Mouse (Mus musculus) regulatory T cell (primary cell): Measurements from ENCODE around the gene Crtc3.

Experiments used
- in situ Hi-C: fragments of 300-600 bp; cut with MboI, MseI; formaldehyde crosslinking; loops from one replicate; pipeline ENCODE4 v1.15.1; 2025; ENCODE audit warnings: high pct_unique_total_duplicates

Gene Crtc3

GRCm38 (mm10) chr7:80558101-80558500 lies 130.6 kb downstream of the Crtc3 start:
- in situ Hi-C loops: loop anchor here (10.0 kb wide), 1 partner anchor 1347 kb away; no protein-coding TSS in a partner anchor

- in situ Hi-C loops: loop anchor here (10.0 kb wide), 1 partner anchor 1348 kb away; no protein-coding TSS in a partner anchor
Measured at GRCm38 (mm10) chr7:80557161-80557560, 131.5 kb downstream of the Crtc3 start.

- in situ Hi-C loops: loop anchor here (10.0 kb wide), 1 partner anchor 1349 kb away; no protein-coding TSS in a partner anchor
Measured at GRCm38 (mm10) chr7:80556166-80556565, 132.5 kb downstream of the Crtc3 start.

GRCm38 (mm10) chr7:80555146-80555545 lies 133.5 kb downstream of the Crtc3 start:
- in situ Hi-C loops: loop anchor here (10.0 kb wide), 1 partner anchor 1350 kb away; no protein-coding TSS in a partner anchor

GRCm38 (mm10) chr7:80554180-80555021 lies 134.3 kb downstream of the Crtc3 start:
- in situ Hi-C loops: loop anchor here (10.0 kb wide), 1 partner anchor 1350 kb away; no protein-coding TSS in a partner anchor

- in situ Hi-C loops: no loop called here
Measured at GRCm38 (mm10) chr7:80548513-80549260, 140.0 kb downstream of the Crtc3 start.

- in situ Hi-C loops: no loop called here
Measured at GRCm38 (mm10) chr7:80542139-80542831, 146.4 kb downstream of the Crtc3 start.

GRCm38 (mm10) chr7:80539581-80539980 lies 149.1 kb downstream of the Crtc3 start:
- in situ Hi-C loops: no loop called here
